Mouse (Mus musculus) erythroblast, embryonic 14.5 days (primary cell): ENCODE measurements at regions not wholly inside any gene's neighbourhood (a gene's known extent, or its start where the extent isn't known, plus 50 kb on each side); places are given as distances from the start of the nearest gene placed in this dataset.

Source experiments
- GATA1 ChIP-seq: IDR thresholded peaks from 2 replicates; pipeline ENCODE4 v1.6.1; 2012; ENCODE audit warnings: low read length, inconsistent platforms, mixed read lengths
- TAL1 ChIP-seq: IDR thresholded peaks from 3 replicates; pipeline ENCODE4 v1.6.1; 2012; ENCODE audit warnings: low read length, inconsistent platforms, mixed read lengths

DNA sequence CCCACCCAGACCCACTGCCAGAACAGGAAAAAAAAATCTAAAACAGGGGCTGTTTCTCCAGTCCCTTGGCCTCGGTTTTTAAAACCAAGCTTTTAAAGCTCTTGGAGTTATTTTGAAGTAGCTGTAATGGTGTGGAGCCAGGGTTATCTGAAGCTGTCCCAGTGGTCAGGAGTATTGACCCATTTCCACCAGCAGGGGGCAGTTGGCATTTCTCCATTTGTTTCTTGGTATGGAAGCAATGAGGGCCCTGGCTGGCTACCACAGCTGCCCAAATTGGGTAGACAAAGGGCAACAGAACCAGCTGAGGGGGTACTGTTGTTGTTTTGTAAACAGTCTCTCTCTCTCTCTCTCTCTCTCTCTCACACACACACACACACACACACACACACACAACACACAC is 206.7 kb upstream of the Jade1 start:
- TF ChIP-seq TAL1: no peak
- TF ChIP-seq GATA1: no peak
